ENCODE assay signal across 8 mouse cellular contexts in the genomic region with DNA sequence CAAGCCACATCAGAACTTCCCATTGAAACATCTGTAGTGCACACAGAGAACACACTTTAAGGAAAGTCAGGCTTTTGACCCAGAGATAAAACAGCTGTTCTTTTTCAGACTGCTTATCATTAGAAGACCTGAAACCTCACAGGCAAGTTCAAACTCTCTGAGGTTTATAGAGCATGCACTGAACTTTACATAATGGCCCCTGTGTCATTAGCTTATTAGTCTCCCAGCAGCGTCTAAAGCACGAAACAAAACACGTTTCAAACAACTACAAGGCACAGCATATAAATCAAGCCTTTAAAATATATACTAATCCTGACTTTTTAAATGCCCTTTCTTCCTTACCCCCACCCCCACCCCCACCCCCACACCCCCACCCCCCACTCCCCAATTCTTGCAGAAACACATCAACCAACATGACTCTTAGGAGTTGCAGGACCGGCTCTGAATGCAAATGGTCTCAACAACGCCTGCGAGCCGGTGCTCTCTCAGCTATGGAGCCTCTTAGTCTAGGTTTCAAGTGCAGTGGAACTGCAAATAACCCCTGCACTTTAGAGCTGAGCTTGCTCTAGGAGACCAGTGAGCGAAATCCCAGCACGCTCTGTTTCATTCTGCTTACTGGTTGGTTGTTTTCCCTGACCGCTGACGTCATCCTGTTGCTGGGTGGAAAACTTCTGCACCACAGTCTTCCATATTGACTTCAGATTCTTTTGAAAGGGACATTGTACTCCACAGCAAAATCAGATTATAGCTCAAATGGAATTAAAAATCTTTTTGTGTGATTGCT. TPM values are rescaled to one million over a fixed set of nuclear protein-coding genes. Genes with fewer than 3 reads are reported as not detected.
DNase-seq lines count a peak whose midpoint lies in the region; ATAC-seq lines count a peak whose summit lies in the region.

No protein-coding gene starts in this region.

- no peaks in the 10 kb centered on the region for H3K27me3 ChIP-seq in heart, embryonic 16.5 days (ENCODE audit: control insufficient read depth, insufficient read depth, low read length)
- no peaks in the 10 kb centered on the region for H3K27me3 ChIP-seq in lung, embryonic 15.5 days
- H3K27me3 ChIP-seq in stomach, embryonic 14.5 days (ENCODE audit: control insufficient read depth, insufficient read depth, low read length): no peaks in the 10 kb centered on the region

- H3K4me1 ChIP-seq in heart, embryonic 16.5 days (ENCODE audit: control insufficient read depth, insufficient read depth, low read length): peaks cover 3% of the 10 kb centered on the region; the same call in 1 of the 2 replicates
- H3K4me1 ChIP-seq in lung, embryonic 15.5 days: peaks cover 24% of the 10 kb centered on the region
- H3K4me1 ChIP-seq in stomach, embryonic 14.5 days (ENCODE audit: control insufficient read depth, insufficient read depth, low read length): peaks cover 34% of the 10 kb centered on the region

- H3K4me3 ChIP-seq in heart, embryonic 16.5 days (ENCODE audit: low read length): no peak overlapping the region
- no peak overlapping the region for H3K4me3 ChIP-seq in lung, embryonic 15.5 days
- no peak overlapping the region for H3K4me3 ChIP-seq in stomach, embryonic 14.5 days (ENCODE audit: low read depth, low read length)

- H3K27ac ChIP-seq in heart, embryonic 16.5 days (ENCODE audit: low read length): 0 out of 2 replicates have a peak overlapping the region, but pooled peaks have one; percentile 14
- H3K27ac ChIP-seq in lung, embryonic 15.5 days: peak overlapping the region; percentile 87
- peak overlapping the region; percentile 81 for H3K27ac ChIP-seq in stomach, embryonic 14.5 days (ENCODE audit: low read length)

- no peaks in the 10 kb centered on the region for H3K36me3 ChIP-seq in heart, embryonic 16.5 days (ENCODE audit: control insufficient read depth, insufficient read depth)
- no peaks in the 10 kb centered on the region for H3K36me3 ChIP-seq in lung, embryonic 15.5 days
- no peaks in the 10 kb centered on the region for H3K36me3 ChIP-seq in stomach, embryonic 14.5 days (ENCODE audit: control insufficient read depth, insufficient read depth, low read length)

- peak; percentile 4 for DNase-seq in cerebellum, adult 9-11 months
- no peak for DNase-seq in cerebellum, adult 11 months
- DNase-seq in adrenal gland, postnatal 36 days: peak; percentile 6 to 20
- peak; percentile 80 for DNase-seq in kidney, postnatal 10 days
- DNase-seq in urinary bladder, postnatal 25 days (ENCODE audit: low spot score): no peak

- H3K4me2 ChIP-seq in heart, embryonic 16.5 days (ENCODE audit: low read depth, low read length): no peak overlapping the region
- peak overlapping the region; percentile 25; the same call in 1 of the 2 replicates for H3K4me2 ChIP-seq in lung, embryonic 15.5 days
- H3K4me2 ChIP-seq in stomach, embryonic 14.5 days (replicated peaks; ENCODE audit: low read depth, low read length): 0 out of 2 replicates have a peak overlapping the region, but pooled peaks have one; percentile 6

- no peak for ATAC-seq in heart, embryonic 16.5 days (replicated peaks; ENCODE audit: extremely low read depth, insufficient read depth, low FRiP score)
- peak; percentile 93 for ATAC-seq in lung, embryonic 15.5 days (ENCODE audit: borderline replicate concordance, extremely low read depth, low FRiP score, low TSS enrichment)
- peak; percentile 72 for ATAC-seq in stomach, embryonic 14.5 days (ENCODE audit: insufficient number of reproducible peaks, insufficient read depth, low FRiP score, low read depth)

- H3K9ac ChIP-seq in heart, embryonic 16.5 days (ENCODE audit: low read length): no peak overlapping the region
- no peak overlapping the region for H3K9ac ChIP-seq in lung, embryonic 15.5 days
- H3K9ac ChIP-seq in stomach, embryonic 14.5 days (replicated peaks; ENCODE audit: low read depth, low read length): no peak overlapping the region

- no peaks in the 10 kb centered on the region for H3K9me3 ChIP-seq in heart, embryonic 16.5 days (replicated peaks; ENCODE audit: control insufficient read depth, low read length)
- no peaks in the 10 kb centered on the region for H3K9me3 ChIP-seq in lung, embryonic 15.5 days
- H3K9me3 ChIP-seq in stomach, embryonic 14.5 days (ENCODE audit: control insufficient read depth, low read depth, low read length): no peaks in the 10 kb centered on the region

- WGBS in heart, embryonic 16.5 days: 26% methylated on average over 11 of the region's 11 CpGs
- WGBS in lung, embryonic 15.5 days: 12% methylated on average over 11 of the region's 11 CpGs
- 11% methylated on average over 11 of the region's 11 CpGs for WGBS in stomach, embryonic 14.5 days

RNA-seq across cellular contexts. Expression of gene Sesn3, which starts 28.7 kb away (rescaled TPM):
- total RNA-seq in adrenal gland, postnatal 36 days (2021): 10 to 100 TPM; 63.1 to 66.2 TPM
- polyA plus RNA-seq in heart, embryonic 16.5 days (2015; fragmentation: Nextera tagmentation; extraction: Ambion mirVana): 9.2 and 10.1 TPM in 2 replicates
- polyA plus RNA-seq in lung, embryonic 15.5 days (2015; fragmentation: Nextera tagmentation; extraction: Ambion mirVana): 16.6 and 16.7 TPM in 2 replicates
- polyA plus RNA-seq in stomach, embryonic 14.5 days (2014; fragmentation: Nextera tagmentation; extraction: Ambion mirVana): 38.6 and 41.2 TPM in 2 replicates

Comparison
In these comparisons a context has a peak if more than half of its experiments do, and no peak if none do; other contexts are left out.
1. DNase-seq: peak in cerebellum, adult 9-11 months (single experiment), adrenal gland, postnatal 36 days (2 of 2) and kidney, postnatal 10 days (single experiment); none in cerebellum, adult 11 months (single experiment) and urinary bladder, postnatal 25 days (single experiment).
2. H3K27ac ChIP-seq: peak in every context shown above with its lines; median percentile 87 in lung, embryonic 15.5 days; 81 in stomach, embryonic 14.5 days; 14 in heart, embryonic 16.5 days.